In genomic region chr2:18209948-18210347, GRCm38 (mm10) we compare ENCODE assay signal across 18 mouse cellular contexts.
"Had no signal": no experiment of that assay in that cellular context is flagged by ENCODE, and none has a peak within 500 bp of the region (broad histone marks: within the 10 kb centered on the region; RNA-seq: fewer than 3 reads in every experiment).

No protein-coding gene starts in this region.

- DNase-seq: lung, adult 18-20 months; lung, embryonic 14.5 days; lung, postnatal 10 days; lung, postnatal 4 days; retina, postnatal 1 day; right cerebral cortex, adult 18-20 months; right cerebral cortex, postnatal 25 days; right cerebral cortex, postnatal 4 days; spleen, adult 18-20 months; thymus, adult 18-20 months; thymus, postnatal 14 days; thymus, postnatal 36 days had no signal

- H3K9ac ChIP-seq: lung, embryonic 14.5 days; midbrain, embryonic 13.5 days; midbrain, embryonic 15.5 days; neural tube, embryonic 13.5 days; neural tube, embryonic 15.5 days had no signal

- H3K27ac ChIP-seq: midbrain, embryonic 13.5 days; midbrain, embryonic 15.5 days; neural tube, embryonic 13.5 days; neural tube, embryonic 15.5 days had no signal

- H3K4me3 ChIP-seq: midbrain, embryonic 13.5 days; midbrain, embryonic 15.5 days; myocyte; neural tube, embryonic 13.5 days; neural tube, embryonic 15.5 days had no signal

- H3K9me3 ChIP-seq: midbrain, embryonic 13.5 days; midbrain, embryonic 15.5 days; neural tube, embryonic 13.5 days; neural tube, embryonic 15.5 days had no signal

- ATAC-seq: midbrain, embryonic 13.5 days; midbrain, embryonic 15.5 days had no signal

- H3K27me3 ChIP-seq: midbrain, embryonic 13.5 days; midbrain, embryonic 15.5 days; neural tube, embryonic 13.5 days; neural tube, embryonic 15.5 days had no signal

- H3K4me1 ChIP-seq: midbrain, embryonic 15.5 days had no signal

- H3K4me2 ChIP-seq: lung, embryonic 14.5 days; midbrain, embryonic 11.5 days; midbrain, embryonic 13.5 days; midbrain, embryonic 15.5 days; neural tube, embryonic 13.5 days; neural tube, embryonic 15.5 days had no signal
